Mouse (Mus musculus) granulocyte monocyte progenitor cell, adult 5-6 weeks (primary cell): ENCODE measurements around the gene Mgst2. TPM values are rescaled to one million over a fixed set of nuclear protein-coding genes. Genes with fewer than 3 reads are reported as not detected.
A peak's percentile ranks its signal among the peaks of the same experiment; 100 is the strongest.

Experiments
- ATAC-seq: replicated peaks from 2 replicates; pipeline ENCODE4 v1.8.0; 2016; ENCODE audit warnings: mild to moderate bottlenecking, moderate TSS enrichment, inconsistent platforms; ENCODE audit not compliant: poor library complexity, severe bottlenecking
- total RNA-seq, 2 experiments: library from RNA; stranded (forward) in 1 of 2; stranded (reverse) in 1 of 2; fragments of 200-712, 200-1000 nt in 1 of 2; fragments of >200 nt in 1 of 2; fragmentation: Nextera tagmentation in 1 of 2; gene quantifications; 2 replicates each; pipeline ENCODE4 v1.2.3; 2014 to 2017

The Mgst2 gene
- total RNA-seq, 2 experiments from 2014 or later = 38.6 to 127 TPM

GRCm38 (mm10) chr3:51697931-51698330 lies 37.8 kb downstream of the Mgst2 start:
- peak; percentile 72 for ATAC-seq

GRCm38 (mm10) chr3:51700123-51700522 lies 40.0 kb downstream of the Mgst2 start:
- no peak for ATAC-seq

- ATAC-seq = peak; percentile 35
Observed at GRCm38 (mm10) chr3:51700731-51701280, 40.6 kb downstream of the Mgst2 start.

GRCm38 (mm10) chr3:51701281-51701751 lies 41.2 kb downstream of the Mgst2 start:
- ATAC-seq = peak; percentile 78

- ATAC-seq = no peak
Observed at GRCm38 (mm10) chr3:51701950-51702349, 41.8 kb downstream of the Mgst2 start.

- no peak for ATAC-seq
Observed at GRCm38 (mm10) chr3:51702701-51703286, 42.6 kb downstream of the Mgst2 start.

- ATAC-seq = no peak
Observed at GRCm38 (mm10) chr3:51703478-51703877, 43.3 kb downstream of the Mgst2 start.

GRCm38 (mm10) chr3:51705220-51705619 lies 45.1 kb downstream of the Mgst2 start:
- no peak for ATAC-seq

- ATAC-seq = no peak
Observed at GRCm38 (mm10) chr3:51708375-51708745, 48.2 kb downstream of the Mgst2 start.

- ATAC-seq = peak; percentile 42
Observed at GRCm38 (mm10) chr3:51708746-51709411, 48.7 kb downstream of the Mgst2 start.

- no peak for ATAC-seq
Observed at GRCm38 (mm10) chr3:51712382-51712781, 52.2 kb downstream of the Mgst2 start.

GRCm38 (mm10) chr3:51713233-51713632 lies 53.1 kb downstream of the Mgst2 start:
- ATAC-seq = no peak

- ATAC-seq = no peak
Observed at GRCm38 (mm10) chr3:51714469-51714868, 54.3 kb downstream of the Mgst2 start.

GRCm38 (mm10) chr3:51717455-51717854 lies 57.3 kb downstream of the Mgst2 start:
- ATAC-seq = no peak

- no peak for ATAC-seq
Observed at GRCm38 (mm10) chr3:51717909-51718308, 57.7 kb downstream of the Mgst2 start.

GRCm38 (mm10) chr3:51719373-51719772 lies 59.2 kb downstream of the Mgst2 start:
- ATAC-seq = 0 out of 2 replicates have a peak, but pooled peaks have one; percentile 14

GRCm38 (mm10) chr3:51719982-51720381 lies 59.8 kb downstream of the Mgst2 start:
- no peak for ATAC-seq

- ATAC-seq = no peak
Observed at GRCm38 (mm10) chr3:51726257-51726656, 66.1 kb downstream of the Mgst2 start.

- peak; percentile 41 for ATAC-seq
Observed at GRCm38 (mm10) chr3:51727487-51727886, 67.3 kb downstream of the Mgst2 start.

GRCm38 (mm10) chr3:51727968-51728367 lies 67.8 kb downstream of the Mgst2 start:
- ATAC-seq = peak; percentile 38

- 0 out of 2 replicates have a peak, but pooled peaks have one; percentile 10 for ATAC-seq
Observed at GRCm38 (mm10) chr3:51728456-51728855, 68.3 kb downstream of the Mgst2 start.
